Mouse (Mus musculus): Measurements from ENCODE around the gene Saxo1. TPM values are rescaled to one million over a fixed set of nuclear protein-coding genes. Genes with fewer than 3 reads are reported as not detected.

Saxo1 gene
- polyA plus RNA-seq, 1 experiment: not detected

- Histone ChIP-seq H3K27me3 (ENCODE audit: control insufficient read depth) (no peaks in the 10 kb centered on the region), H3K9me3 (ENCODE audit: control insufficient read depth, low read length) (no peaks in the 10 kb centered on the region), H3K4me1 (ENCODE audit: control insufficient read depth) (no peaks in the 10 kb centered on the region), H3K4me3 (replicated peaks) (no peak overlapping the region), H3K36me3 (ENCODE audit: control insufficient read depth) (no peaks in the 10 kb centered on the region)
- TF ChIP-seq TAL1 (IDR thresholded peaks at IDR 0.05; ENCODE audit: low read length) (no peak), GATA1 (IDR thresholded peaks at IDR 0.05; ENCODE audit: low read length) (no peak)
Observed at GRCm38 (mm10) chr4:86499561-86499960, 58.6 kb downstream of the Saxo1 start.

GRCm38 (mm10) chr4:86498754-86499153, 59.4 kb downstream of the Saxo1 start:
- no peaks in the 10 kb centered on the region for H3K9me3 ChIP-seq (ENCODE audit: control insufficient read depth, low read length)
- no peak overlapping the region for H3K4me3 ChIP-seq (replicated peaks)
- TF ChIP-seq GATA1 (IDR thresholded peaks at IDR 0.05; ENCODE audit: low read length) (no peak), TAL1 (IDR thresholded peaks at IDR 0.05; ENCODE audit: low read length) (no peak)
- no peaks in the 10 kb centered on the region for H3K36me3 ChIP-seq (ENCODE audit: control insufficient read depth)
- H3K4me1 ChIP-seq (ENCODE audit: control insufficient read depth): no peaks in the 10 kb centered on the region
- no peaks in the 10 kb centered on the region for H3K27me3 ChIP-seq (ENCODE audit: control insufficient read depth)

DNA sequence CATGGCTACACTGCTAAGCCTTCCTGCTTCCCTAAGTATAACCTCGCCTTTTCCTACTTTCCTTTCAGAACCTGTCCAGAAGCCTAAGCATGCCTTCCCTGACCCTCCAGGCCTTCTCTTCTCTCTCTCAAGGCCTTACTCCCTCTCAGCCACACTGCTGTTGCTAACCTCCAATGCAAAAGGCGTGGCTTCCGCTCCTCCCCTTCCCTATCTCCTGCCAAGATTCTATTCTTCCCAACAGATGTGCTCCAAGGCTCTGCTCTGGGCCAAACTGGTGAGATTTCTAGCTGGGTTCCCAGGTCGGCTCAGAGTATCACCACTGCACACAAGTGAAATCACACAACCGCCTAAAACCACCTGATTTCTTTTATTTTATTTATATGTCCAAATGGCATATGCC, 69.0 kb downstream of the Saxo1 start:
- TF ChIP-seq TAL1 (IDR thresholded peaks at IDR 0.05; ENCODE audit: low read length): no peak
- no peak for TF ChIP-seq GATA1 (IDR thresholded peaks at IDR 0.05; ENCODE audit: low read length)
- no peak overlapping the region for H3K4me3 ChIP-seq (replicated peaks)
- H3K4me1 ChIP-seq (ENCODE audit: control insufficient read depth): no peaks in the 10 kb centered on the region
- no peaks in the 10 kb centered on the region for H3K27me3 ChIP-seq (ENCODE audit: control insufficient read depth)
- H3K36me3 ChIP-seq (ENCODE audit: control insufficient read depth): no peaks in the 10 kb centered on the region
- H3K9me3 ChIP-seq (ENCODE audit: control insufficient read depth, low read length): no peaks in the 10 kb centered on the region

GRCm38 (mm10) chr4:86486901-86487300, 71.2 kb downstream of the Saxo1 start:
- Histone ChIP-seq H3K4me1 (ENCODE audit: control insufficient read depth) (no peaks in the 10 kb centered on the region), H3K36me3 (ENCODE audit: control insufficient read depth) (no peaks in the 10 kb centered on the region), H3K27me3 (ENCODE audit: control insufficient read depth) (no peaks in the 10 kb centered on the region), H3K9me3 (ENCODE audit: control insufficient read depth, low read length) (no peaks in the 10 kb centered on the region), H3K4me3 (replicated peaks) (no peak overlapping the region)
- TF ChIP-seq TAL1 (IDR thresholded peaks at IDR 0.05; ENCODE audit: low read length) (no peak), GATA1 (IDR thresholded peaks at IDR 0.05; ENCODE audit: low read length) (no peak)

- no peak for TF ChIP-seq TAL1 (IDR thresholded peaks at IDR 0.05; ENCODE audit: low read length)
- no peak for TF ChIP-seq GATA1 (IDR thresholded peaks at IDR 0.05; ENCODE audit: low read length)
- no peaks in the 10 kb centered on the region for H3K27me3 ChIP-seq (ENCODE audit: control insufficient read depth)
- H3K4me1 ChIP-seq (ENCODE audit: control insufficient read depth): no peaks in the 10 kb centered on the region
- no peaks in the 10 kb centered on the region for H3K36me3 ChIP-seq (ENCODE audit: control insufficient read depth)
- no peak overlapping the region for H3K4me3 ChIP-seq (replicated peaks)
- no peaks in the 10 kb centered on the region for H3K9me3 ChIP-seq (ENCODE audit: control insufficient read depth, low read length)
Observed at GRCm38 (mm10) chr4:86486491-86486890, 71.6 kb downstream of the Saxo1 start.

GRCm38 (mm10) chr4:86485052-86485451, 73.1 kb downstream of the Saxo1 start:
- TF ChIP-seq GATA1 (IDR thresholded peaks at IDR 0.05; ENCODE audit: low read length) (no peak), TAL1 (IDR thresholded peaks at IDR 0.05; ENCODE audit: low read length) (no peak)

GRCm38 (mm10) chr4:86483686-86484085, 74.4 kb downstream of the Saxo1 start:
- no peak for TF ChIP-seq TAL1 (IDR thresholded peaks at IDR 0.05; ENCODE audit: low read length)
- no peak for TF ChIP-seq GATA1 (IDR thresholded peaks at IDR 0.05; ENCODE audit: low read length)
- Histone ChIP-seq H3K4me3 (replicated peaks) (no peak overlapping the region), H3K36me3 (ENCODE audit: control insufficient read depth) (no peaks in the 10 kb centered on the region), H3K4me1 (ENCODE audit: control insufficient read depth) (no peaks in the 10 kb centered on the region), H3K27me3 (ENCODE audit: control insufficient read depth) (no peaks in the 10 kb centered on the region), H3K9me3 (ENCODE audit: control insufficient read depth, low read length) (no peaks in the 10 kb centered on the region)

More at GRCm38 (mm10) chr4:86485052-86485451, 73.1 kb downstream of the Saxo1 start:
- no peaks in the 10 kb centered on the region for H3K27me3 ChIP-seq (ENCODE audit: control insufficient read depth)
- no peak overlapping the region for H3K4me3 ChIP-seq (replicated peaks)
- H3K4me1 ChIP-seq (ENCODE audit: control insufficient read depth): no peaks in the 10 kb centered on the region
- no peaks in the 10 kb centered on the region for H3K36me3 ChIP-seq (ENCODE audit: control insufficient read depth)
- no peaks in the 10 kb centered on the region for H3K9me3 ChIP-seq (ENCODE audit: control insufficient read depth, low read length)

DNA sequence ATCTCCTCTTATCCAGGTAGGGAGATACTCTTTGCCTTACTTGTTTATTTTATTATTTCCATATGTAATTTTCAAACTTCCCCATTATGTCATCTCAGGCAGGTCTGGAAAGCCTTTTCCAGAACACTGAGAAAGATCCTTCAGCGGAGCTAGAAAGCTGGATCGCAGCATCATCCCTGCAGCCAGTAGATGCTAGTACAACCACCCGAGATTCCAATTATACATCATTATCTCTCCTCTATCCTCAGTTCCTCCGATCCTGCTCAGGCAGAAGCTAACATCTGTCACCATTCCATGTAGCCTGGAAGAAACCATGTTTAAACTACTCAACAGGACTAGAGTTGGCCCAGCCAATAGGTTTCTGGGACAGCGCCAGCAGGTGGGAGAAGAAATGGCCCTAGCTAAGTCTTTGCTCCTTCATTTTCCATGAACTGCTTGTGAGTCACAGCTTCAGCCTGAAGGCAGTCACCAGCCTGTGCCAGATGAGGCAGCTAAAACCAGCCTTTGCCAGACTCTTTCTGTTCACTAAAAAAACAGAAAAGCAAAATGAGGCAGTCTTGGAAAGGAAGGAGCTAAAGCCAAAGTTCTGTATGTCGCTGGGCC, 75.0 kb downstream of the Saxo1 start:
- no peaks in the 10 kb centered on the region for H3K36me3 ChIP-seq (ENCODE audit: control insufficient read depth)
- no peaks in the 10 kb centered on the region for H3K4me1 ChIP-seq (ENCODE audit: control insufficient read depth)
- H3K9me3 ChIP-seq (ENCODE audit: control insufficient read depth, low read length): no peaks in the 10 kb centered on the region
- TF ChIP-seq GATA1 (IDR thresholded peaks at IDR 0.05; ENCODE audit: low read length) (no peak), TAL1 (IDR thresholded peaks at IDR 0.05; ENCODE audit: low read length) (no peak)
- H3K27me3 ChIP-seq (ENCODE audit: control insufficient read depth): no peaks in the 10 kb centered on the region
- H3K4me3 ChIP-seq (replicated peaks): no peak overlapping the region

GRCm38 (mm10) chr4:86480891-86481290, 77.2 kb downstream of the Saxo1 start:
- no peak for TF ChIP-seq TAL1 (IDR thresholded peaks at IDR 0.05; ENCODE audit: low read length)
- TF ChIP-seq GATA1 (IDR thresholded peaks at IDR 0.05; ENCODE audit: low read length): no peak
- Histone ChIP-seq H3K4me3 (replicated peaks) (no peak overlapping the region), H3K36me3 (ENCODE audit: control insufficient read depth) (no peaks in the 10 kb centered on the region), H3K4me1 (ENCODE audit: control insufficient read depth) (no peaks in the 10 kb centered on the region), H3K27me3 (ENCODE audit: control insufficient read depth) (no peaks in the 10 kb centered on the region), H3K9me3 (ENCODE audit: control insufficient read depth, low read length) (no peaks in the 10 kb centered on the region)

- TF ChIP-seq TAL1 (IDR thresholded peaks at IDR 0.05; ENCODE audit: low read length) (no peak), GATA1 (IDR thresholded peaks at IDR 0.05; ENCODE audit: low read length) (no peak)
- H3K27me3 ChIP-seq (ENCODE audit: control insufficient read depth): no peaks in the 10 kb centered on the region
- H3K36me3 ChIP-seq (ENCODE audit: control insufficient read depth): no peaks in the 10 kb centered on the region
- H3K4me3 ChIP-seq (replicated peaks): no peak overlapping the region
- no peaks in the 10 kb centered on the region for H3K4me1 ChIP-seq (ENCODE audit: control insufficient read depth)
- H3K9me3 ChIP-seq (ENCODE audit: control insufficient read depth, low read length): no peaks in the 10 kb centered on the region
Observed at GRCm38 (mm10) chr4:86464808-86465207, 93.3 kb downstream of the Saxo1 start.
